Mouse (Mus musculus) olfactory bulb, adult 2 months (tissue): ENCODE data around the gene Tent4b. TPM values are rescaled to one million over a fixed set of nuclear protein-coding genes. Genes with fewer than 3 reads are reported as not detected.

Experiments used
- H3K27ac ChIP-seq: fragments of 200-500 bp; 2 replicates; pipeline ENCODE4 v1.5.1; 2012; ENCODE audit warnings: low read depth, low read length; ENCODE audit not compliant: insufficient read depth
- H3K4me1 ChIP-seq: fragments of 200-500 bp; 2 replicates; pipeline ENCODE4 v1.6.1; 2012; ENCODE audit warnings: low read length; ENCODE audit not compliant: control insufficient read depth, insufficient read depth
- H3K4me3 ChIP-seq: fragments of 200-500 bp; 2 replicates; pipeline ENCODE4 v1.5.1; 2012; ENCODE audit warnings: mild to moderate bottlenecking, low read depth, low read length, moderate library complexity; ENCODE audit not compliant: insufficient read depth
- CTCF ChIP-seq: fragments of 200-500 bp; IDR thresholded peaks from 2 replicates; pipeline ENCODE4 v1.5.1; 2012; ENCODE audit warnings: low read depth, mild to moderate bottlenecking, low read length, moderate library complexity; ENCODE audit not compliant: insufficient read depth
- POLR2A ChIP-seq: fragments of 200-500 bp; IDR thresholded peaks from 2 replicates; pipeline ENCODE4 v1.6.1; 2012; ENCODE audit warnings: mild to moderate bottlenecking, low read depth, low read length, moderate library complexity; ENCODE audit not compliant: insufficient read depth
- WGBS: fragments of 180-500 bp; shearing (Covaris S2); methylation state at CpG from one replicate; pipeline ENCODE4 v1.1.7; 2018; 5-methylcytosine and 5-hydroxymethylcytosine counted together
- polyA plus RNA-seq: library from polyadenylated mRNA; stranded (reverse); fragments of >200 nt; gene quantifications from 2 replicates; pipeline ENCODE4 v1.2.4, GENCODE M21; 2012; ENCODE audit warnings: low replicate concordance; ENCODE audit not compliant: missing spikeins, insufficient read depth, insufficient read length

Gene Tent4b
- polyA plus RNA-seq, 1 experiment: not detected

GRCm38 (mm10) chr8:88306511-88306910 is 107.5 kb downstream of the Tent4b start:
- 84% methylated on average over 14 of the region's 14 CpGs for WGBS
- H3K27ac ChIP-seq: no peak overlapping the region
- no peaks in the 10 kb centered on the region for H3K4me1 ChIP-seq
- TF ChIP-seq CTCF (no peak), POLR2A (no peak)
- no peak overlapping the region for H3K4me3 ChIP-seq

- 92% methylated on average over 4 of the region's 4 CpGs for WGBS
- no peak for TF ChIP-seq POLR2A
- TF ChIP-seq CTCF: no peak
- Histone ChIP-seq H3K4me1 (no peaks in the 10 kb centered on the region), H3K4me3 (no peak overlapping the region), H3K27ac (no peak overlapping the region)
Observed at GRCm38 (mm10) chr8:88307736-88308135, 108.7 kb downstream of the Tent4b start.

Other genes with a start within 250 kb of the Tent4b start
- not detected in 2 replicates for gene Zfp423, start 239.6 kb upstream of the Tent4b start, polyA plus RNA-seq
- not detected in 2 replicates for gene Cnep1r1, start 80.4 kb upstream of the Tent4b start, polyA plus RNA-seq
- not detected in 2 replicates for gene Heatr3, start 61.4 kb upstream of the Tent4b start, polyA plus RNA-seq
- not detected in 2 replicates for gene Adcy7, start 73.2 kb downstream of the Tent4b start, polyA plus RNA-seq
- gene Brd7, start 163.0 kb downstream of the Tent4b start, polyA plus RNA-seq: not detected in 2 replicates